Mouse (Mus musculus) small intestine, adult 2 months (tissue): ENCODE results near the gene Cracr2a.

ENCODE experiments used
- CTCF ChIP-seq: fragments of 200-500 bp; IDR thresholded peaks from 2 replicates; pipeline ENCODE4 v1.5.1; 2012; ENCODE audit warnings: low read depth, mild to moderate bottlenecking, control low read depth, inconsistent platforms, low read length, moderate library complexity, mixed read lengths; ENCODE audit not compliant: insufficient replicate concordance, insufficient read length; ENCODE audit errors: extremely low read depth
- POLR2A ChIP-seq: fragments of 200-500 bp; IDR thresholded peaks from 2 replicates; pipeline ENCODE4 v1.6.1; 2012; ENCODE audit warnings: low read depth, mild to moderate bottlenecking, control low read depth, inconsistent platforms, low read length, moderate library complexity

- no peak for TF ChIP-seq CTCF
- no peak for TF ChIP-seq POLR2A
Observed at GRCm38 (mm10) chr6:127708218-127708628, 147.1 kb downstream of the Cracr2a start.
